Mouse (Mus musculus) kidney, postnatal 0 days (tissue): ENCODE data around the gene Mthfd2l. TPM values are rescaled to one million over a fixed set of nuclear protein-coding genes. Genes with fewer than 3 reads are reported as not detected.

Experiments
- ATAC-seq: fragments of 200-750 bp; cut with Nextera tagmentation; replicated peaks from 2 replicates; pipeline ENCODE4 v1.8.0; 2017; ENCODE audit warnings: low read depth, moderate number of reproducible peaks, moderate TSS enrichment, moderate library complexity; ENCODE audit not compliant: low FRiP score
- DNase-seq: peaks from one replicate; pipeline ENCODE4 v3.0.0-alpha.2; 2016; ENCODE audit warnings: low spot score
- H3K27ac ChIP-seq: fragments of 300-500 bp; sonication (generic); 2 replicates; pipeline ENCODE4 v1.5.1; 2014; ENCODE audit warnings: mild to moderate bottlenecking
- H3K27me3 ChIP-seq: fragments of 300-500 bp; sonication (generic); 2 replicates; pipeline ENCODE4 v1.6.1; 2014; ENCODE audit warnings: low read length, mixed read lengths; ENCODE audit not compliant: insufficient read depth
- H3K36me3 ChIP-seq: fragments of 300-500 bp; sonication (generic); 2 replicates; pipeline ENCODE4 v1.6.1; 2014; ENCODE audit warnings: low read length, mixed read lengths; ENCODE audit not compliant: insufficient read depth
- H3K4me1 ChIP-seq: fragments of 300-500 bp; sonication (generic); replicated peaks from 2 replicates; pipeline ENCODE4 v1.6.1; 2014; ENCODE audit warnings: antibody characterized with exemption, low read length, mixed read lengths; ENCODE audit not compliant: insufficient read depth
- H3K4me2 ChIP-seq: fragments of 300-500 bp; sonication (generic); 2 replicates; pipeline ENCODE4 v1.6.1; 2014; ENCODE audit warnings: mild to moderate bottlenecking, low read length, moderate library complexity, mixed read lengths
- H3K4me3 ChIP-seq: fragments of 300-500 bp; sonication (generic); replicated peaks from 2 replicates; pipeline ENCODE4 v1.5.1; 2014; ENCODE audit warnings: low read depth, low read length
- H3K9ac ChIP-seq: fragments of 300-500 bp; sonication (generic); 2 replicates; pipeline ENCODE4 v1.6.1; 2014; ENCODE audit warnings: low read depth, low read length
- H3K9me3 ChIP-seq: fragments of 300-500 bp; sonication (generic); replicated peaks from 2 replicates; pipeline ENCODE4 v1.6.1; 2016; ENCODE audit warnings: low read length, inconsistent platforms, mixed read lengths
- CTCF ChIP-seq: IDR thresholded peaks from 2 replicates; pipeline ENCODE4 v1.5.1; 2016; ENCODE audit warnings: antibody characterized with exemption, low read depth, mild to moderate bottlenecking, moderate library complexity
- WGBS: fragments of 180-500 bp; shearing (Covaris S2); extraction: QIAGEN DNeasy Blood & Tissue Kit; methylation state at CpG from one replicate; pipeline ENCODE4 v1.1.7; 2014; 5-methylcytosine and 5-hydroxymethylcytosine counted together
- polyA plus RNA-seq: library from polyadenylated mRNA; unstranded; fragments of >200 nt; fragmentation: Nextera tagmentation; extraction: Ambion mirVana; gene quantifications from 2 replicates; pipeline ENCODE4 v1.2.1, GENCODE M21; 2015

Gene Mthfd2l
- polyA plus RNA-seq, 1 experiment from 2014 or later = 90.5 TPM

DNA sequence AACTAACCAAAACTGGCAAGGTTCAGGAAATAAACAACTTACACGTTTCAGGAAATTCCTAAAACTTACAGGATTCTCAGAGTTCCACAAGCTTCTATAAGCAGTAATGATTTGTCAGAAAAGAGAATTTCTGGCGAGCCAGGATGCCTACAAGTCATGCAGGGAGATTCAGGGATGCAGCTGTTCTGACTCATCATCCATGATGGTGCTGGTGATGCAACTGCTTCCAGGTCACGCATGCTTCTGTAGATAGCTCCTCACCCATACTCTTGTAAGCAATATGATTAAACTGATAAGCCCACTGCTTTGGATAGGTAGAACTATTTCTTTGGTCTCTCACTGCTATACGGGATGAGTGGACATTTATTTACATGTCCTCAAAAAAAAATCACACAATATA is 57.7 kb downstream of the Mthfd2l start:
- no peaks in the 10 kb centered on the region for H3K4me1 ChIP-seq
- no peak for DNase-seq
- H3K9ac ChIP-seq = no peak overlapping the region
- H3K27ac ChIP-seq = no peak overlapping the region
- no peak overlapping the region for H3K4me3 ChIP-seq
- no peaks in the 10 kb centered on the region for H3K9me3 ChIP-seq
- TF ChIP-seq CTCF = no peak
- no peaks in the 10 kb centered on the region for H3K27me3 ChIP-seq
- WGBS = 92% methylated on average over 4 of the region's 4 CpGs
- H3K36me3 ChIP-seq = no peaks in the 10 kb centered on the region
- H3K4me2 ChIP-seq = no peak overlapping the region
- ATAC-seq = no peak

DNA sequence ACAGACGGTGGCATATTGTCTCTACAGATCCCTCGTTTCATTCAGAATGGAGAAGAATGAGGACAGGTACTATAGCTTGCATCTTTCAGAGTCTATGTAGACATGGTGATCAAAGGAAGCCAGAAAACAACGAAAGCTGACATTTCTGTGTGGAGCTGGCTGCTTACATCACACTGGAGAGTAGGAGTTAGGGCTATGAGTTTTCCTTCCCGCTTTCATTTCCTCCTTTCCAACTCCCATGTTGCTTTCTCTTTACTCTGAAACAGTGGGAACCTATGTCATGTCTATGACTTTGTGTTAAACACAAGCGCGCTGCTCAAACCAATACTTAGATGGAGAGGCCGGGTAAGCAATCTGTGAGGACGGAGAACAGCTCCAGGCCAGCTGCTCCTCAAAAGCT is 69.0 kb downstream of the Mthfd2l start:
- DNase-seq (no peak), ATAC-seq (no peak)
- H3K9me3 ChIP-seq = no peaks in the 10 kb centered on the region
- 96% methylated on average over 8 of the region's 8 CpGs for WGBS
- no peak overlapping the region for H3K4me3 ChIP-seq
- no peaks in the 10 kb centered on the region for H3K27me3 ChIP-seq
- no peaks in the 10 kb centered on the region for H3K36me3 ChIP-seq
- no peak overlapping the region for H3K4me2 ChIP-seq
- H3K9ac ChIP-seq = no peak overlapping the region
- H3K27ac ChIP-seq = no peak overlapping the region
- H3K4me1 ChIP-seq = no peaks in the 10 kb centered on the region
- no peak for TF ChIP-seq CTCF

DNA sequence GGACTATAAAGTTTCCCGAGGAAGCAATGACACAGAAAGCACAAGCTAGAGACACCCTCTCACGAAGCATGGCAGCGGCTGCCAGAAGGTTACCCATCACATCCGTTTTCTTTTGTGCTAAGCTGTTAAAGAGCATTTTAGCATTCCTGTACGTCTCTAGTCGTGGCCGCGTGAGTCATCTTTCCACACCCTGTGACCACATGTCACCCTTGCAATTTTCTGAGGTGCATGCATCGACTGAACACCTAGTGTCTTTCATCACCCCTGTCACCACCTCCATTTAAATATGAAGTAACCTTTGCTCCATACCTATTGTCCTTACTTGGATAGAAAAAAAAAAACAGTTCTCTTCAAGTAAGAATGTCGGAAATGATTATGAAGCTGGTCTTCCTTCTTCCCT is 84.3 kb downstream of the Mthfd2l start:
- 79% methylated on average over 10 of the region's 10 CpGs for WGBS
- Histone ChIP-seq H3K4me2 (no peak overlapping the region), H3K9me3 (no peaks in the 10 kb centered on the region), H3K36me3 (no peaks in the 10 kb centered on the region), H3K4me1 (no peaks in the 10 kb centered on the region), H3K4me3 (no peak overlapping the region), H3K27me3 (no peaks in the 10 kb centered on the region), H3K9ac (no peak overlapping the region), H3K27ac (no peak overlapping the region)
- no peak for DNase-seq
- ATAC-seq = no peak
- no peak for TF ChIP-seq CTCF

DNA sequence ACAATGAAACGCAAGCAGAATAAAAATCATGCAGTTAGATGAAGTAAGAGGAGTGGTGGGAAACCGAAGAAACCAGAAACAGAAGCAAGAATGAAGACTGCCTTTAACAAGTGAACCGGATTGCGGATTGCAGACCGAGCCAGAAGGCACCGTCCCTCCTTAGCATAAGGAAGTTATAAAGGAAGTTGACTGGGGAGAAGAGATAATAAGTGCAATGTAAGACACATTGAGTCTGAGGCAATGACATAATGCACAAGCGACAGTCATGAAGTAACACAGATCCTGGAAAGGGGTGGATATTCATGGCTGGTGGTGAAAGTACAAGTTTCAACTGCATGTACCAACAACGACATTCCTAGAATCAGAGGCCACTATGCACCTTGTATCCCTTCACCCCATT is 92.2 kb downstream of the Mthfd2l start:
- no peak for ATAC-seq
- DNase-seq = no peak
- 85% methylated on average over 8 of the region's 8 CpGs for WGBS

DNA sequence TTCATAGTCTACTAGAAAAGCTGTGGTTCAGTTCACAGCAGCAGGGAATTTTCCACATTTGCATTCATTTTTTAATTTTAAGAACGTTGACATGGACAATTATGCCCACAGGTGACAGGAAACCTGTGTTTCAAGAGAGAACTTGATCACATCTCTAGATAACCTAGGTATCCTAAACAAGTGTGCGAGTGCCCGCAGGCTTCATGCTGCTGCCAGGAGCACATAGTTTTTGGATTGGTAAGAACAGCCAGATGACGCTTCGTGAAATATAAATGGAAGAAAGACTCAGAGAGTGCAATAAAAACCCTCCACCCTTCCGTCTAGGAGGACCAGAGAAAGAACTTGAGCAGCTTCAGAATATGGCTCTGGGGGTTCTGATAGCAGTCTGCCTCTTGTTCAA is 96.2 kb downstream of the Mthfd2l start, which contains the start of gene Epgn:
Gene Epgn, plus strand, starts transcription at position 301 of the 400 bp plus-strand sequence.
- Histone ChIP-seq H3K4me3 (no peak within 1 kb of the TSS), H3K27ac (no peak within 1 kb of the TSS), H3K9me3 (no peaks in the 10 kb centered on the region), H3K4me2 (no peak within 1 kb of the TSS), H3K27me3 (no peaks in the 10 kb centered on the region), H3K36me3 (no peaks in the 10 kb centered on the region), H3K4me1 (no peaks in the 10 kb centered on the region), H3K9ac (no peak within 1 kb of the TSS)
- ATAC-seq (no peak), DNase-seq (no peak)
- 77% methylated on average over 6 of the region's 6 CpGs for WGBS
- TF ChIP-seq CTCF = no peak

More for the DNA sequence above, 92.2 kb downstream of the Mthfd2l start:
- no peaks in the 10 kb centered on the region for H3K9me3 ChIP-seq
- no peak for TF ChIP-seq CTCF
- no peak overlapping the region for H3K4me2 ChIP-seq
- H3K27ac ChIP-seq = no peak overlapping the region
- H3K4me3 ChIP-seq = no peak overlapping the region
- no peak overlapping the region for H3K9ac ChIP-seq
- H3K27me3 ChIP-seq = no peaks in the 10 kb centered on the region
- no peaks in the 10 kb centered on the region for H3K36me3 ChIP-seq
- no peaks in the 10 kb centered on the region for H3K4me1 ChIP-seq

DNA sequence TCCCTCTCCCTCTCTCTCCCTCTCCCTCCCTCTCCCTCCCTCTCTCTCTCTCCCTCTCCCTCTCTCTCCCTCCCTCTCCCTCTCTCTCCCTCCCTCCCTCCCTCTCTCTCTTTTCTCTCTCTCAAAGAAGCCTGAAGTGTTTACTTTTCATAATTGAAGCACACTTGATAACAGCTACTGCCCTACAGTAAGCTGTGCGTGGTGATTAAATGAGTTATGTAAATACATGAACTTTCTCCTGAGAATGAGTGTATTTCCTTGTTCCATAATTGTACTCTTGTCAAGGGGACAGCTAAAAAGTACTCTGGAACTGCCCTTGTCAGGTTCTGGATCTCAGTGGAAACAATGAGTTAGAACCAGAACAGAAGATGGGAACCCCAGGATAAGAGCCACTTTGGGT is 96.9 kb downstream of the Mthfd2l start:
- no peak overlapping the region for H3K9ac ChIP-seq
- no peaks in the 10 kb centered on the region for H3K4me1 ChIP-seq
- no peak overlapping the region for H3K4me3 ChIP-seq
- no peak overlapping the region for H3K4me2 ChIP-seq
- 63% methylated on average over 1 of the region's 1 CpGs for WGBS
- H3K9me3 ChIP-seq = no peaks in the 10 kb centered on the region
- H3K36me3 ChIP-seq = no peaks in the 10 kb centered on the region
- no peak for TF ChIP-seq CTCF
- no peak overlapping the region for H3K27ac ChIP-seq
- H3K27me3 ChIP-seq = no peaks in the 10 kb centered on the region
- no peak for DNase-seq
- ATAC-seq = no peak

DNA sequence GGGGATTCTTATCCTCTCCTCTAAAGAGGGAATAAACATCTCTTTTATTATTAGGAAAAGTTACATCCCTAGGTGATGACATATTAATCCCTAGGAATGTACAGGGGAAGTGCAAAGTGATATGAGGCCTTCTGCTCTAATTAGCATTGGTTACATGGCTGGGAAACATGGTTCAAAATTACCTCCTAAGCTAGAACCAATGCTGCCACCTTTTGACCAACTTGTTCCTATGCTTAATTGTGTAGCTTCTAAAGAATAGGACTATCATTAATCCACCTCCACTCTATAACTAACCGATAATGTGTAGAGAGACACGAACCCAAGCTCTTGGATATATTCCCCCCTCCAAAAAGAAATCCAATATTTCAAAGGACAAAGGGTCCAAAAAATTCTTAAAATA is 99.7 kb downstream of the Mthfd2l start:
- TF ChIP-seq CTCF = peak; percentile 48; the same call in 1 of the 2 replicates
- ATAC-seq = no peak
- 93% methylated on average over 2 of the region's 2 CpGs for whole genome bisulfite sequencing

More for the DNA sequence above, 99.7 kb downstream of the Mthfd2l start:
- DNase-seq = no peak
- Histone ChIP-seq H3K4me2 (no peak overlapping the region), H3K4me1 (no peaks in the 10 kb centered on the region), H3K9me3 (no peaks in the 10 kb centered on the region), H3K27me3 (no peaks in the 10 kb centered on the region), H3K9ac (no peak overlapping the region), H3K36me3 (no peaks in the 10 kb centered on the region), H3K4me3 (no peak overlapping the region), H3K27ac (no peak overlapping the region)
